Mouse (Mus musculus): Measurements from ENCODE around the gene Gm21915.

DNA sequence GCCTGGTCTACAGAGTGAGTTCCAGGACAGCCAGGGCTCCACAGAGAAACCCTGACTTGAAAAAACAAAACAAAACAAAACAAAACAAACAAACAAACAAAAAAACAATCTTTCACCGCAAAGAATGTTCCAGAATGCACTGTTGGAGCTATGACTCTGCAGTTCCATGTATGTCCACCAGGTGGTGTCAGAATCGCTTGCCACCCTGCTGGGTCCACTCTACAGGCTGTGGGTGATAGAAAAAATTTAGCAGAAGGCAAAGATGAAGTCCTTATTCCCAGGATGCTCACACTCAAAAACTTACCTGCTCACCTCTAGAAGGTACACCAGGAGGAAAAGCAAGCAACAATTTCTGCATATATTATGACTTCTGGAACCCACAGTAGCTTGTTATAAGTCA, 34.4 kb upstream of the Gm21915 start:
- TF ChIP-seq CTCF (IDR thresholded peaks at IDR 0.05; ENCODE audit: control insufficient read depth, insufficient read depth, insufficient read length) (peak; percentile 14), MAX (IDR thresholded peaks at IDR 0.05) (no peak), MYOG (IDR thresholded peaks at IDR 0.05; ENCODE audit: control insufficient read depth, extremely low read depth, insufficient read length) (no peak), USF1 (IDR thresholded peaks at IDR 0.05; ENCODE audit: low read depth) (no peak)
